Mouse (Mus musculus) MEL (cell line): ENCODE measurements around the gene Gtf2h3. TPM values are rescaled to one million over a fixed set of nuclear protein-coding genes. Genes with fewer than 3 reads are reported as not detected.

Source experiments
- DNase-seq: peaks from one replicate; pipeline ENCODE4 v3.0.0; 2011; ENCODE audit warnings: low read depth, low spot score
- H3K27ac ChIP-seq: 2 replicates; pipeline ENCODE4 v1.5.1; 2012; ENCODE audit warnings: low read depth, mild to moderate bottlenecking, control low read depth, low read length, moderate library complexity; ENCODE audit not compliant: control insufficient read depth
- H3K27me3 ChIP-seq, 2 experiments: fragments of 150-350 bp in 1 of 2; sonication (generic) in 1 of 2; 2 replicates each; pipeline ENCODE4 v1.6.1; 2012; ENCODE audit warnings: low read length in 2 of 2, mild to moderate bottlenecking in 2 of 2, improper control_type of control experiment in 1 of 2, moderate library complexity in 1 of 2; ENCODE audit not compliant: insufficient read depth in 2 of 2, control insufficient read depth in 1 of 2
- H3K36me3 ChIP-seq, 2 experiments: 2 replicates each; pipeline ENCODE4 v1.6.1; 2012 to 2014; ENCODE audit warnings: low read length in 2 of 2, improper control_type of control experiment in 1 of 2, inconsistent platforms in 1 of 2, mild to moderate bottlenecking in 1 of 2; ENCODE audit not compliant: insufficient read depth in 2 of 2, control insufficient read depth in 1 of 2
- H3K4me1 ChIP-seq, 2 experiments: fragments of 150-350 bp in 1 of 2; sonication (generic) in 1 of 2; 2 replicates each; pipeline ENCODE4 v1.6.1; 2012; ENCODE audit warnings: low read length in 2 of 2, improper control_type of control experiment in 1 of 2, mild to moderate bottlenecking in 1 of 2; ENCODE audit not compliant: insufficient read depth in 2 of 2, control insufficient read depth in 1 of 2
- H3K4me3 ChIP-seq, 2 experiments: fragments of 150-350 bp in 1 of 2; sonication (generic) in 1 of 2; 2 replicates each; pipeline ENCODE4 v1.5.1; 2012; ENCODE audit warnings: low read depth in 2 of 2, low read length in 2 of 2, mild to moderate bottlenecking in 2 of 2, moderate library complexity in 2 of 2, control low read depth in 1 of 2, improper control_type of control experiment in 1 of 2; ENCODE audit not compliant: control insufficient read depth in 1 of 2, insufficient read depth in 1 of 2
- H3K79me2 ChIP-seq: 2 replicates; pipeline ENCODE4 v1.6.1; 2012; ENCODE audit warnings: mild to moderate bottlenecking, low read length, moderate library complexity; ENCODE audit not compliant: control insufficient read depth, poor library complexity, insufficient read depth
- H3K9ac ChIP-seq: 2 replicates; pipeline ENCODE4 v1.6.1; 2012; ENCODE audit warnings: low read depth, mild to moderate bottlenecking, control low read depth, low read length, moderate library complexity; ENCODE audit not compliant: control insufficient read depth, poor library complexity, severe bottlenecking
- H3K9me3 ChIP-seq: fragments of 150-350 bp; sonication (generic); replicated peaks from 2 replicates; pipeline ENCODE4 v1.6.1; 2012; ENCODE audit warnings: mild to moderate bottlenecking, low read length, improper control_type of control experiment, moderate library complexity; ENCODE audit not compliant: insufficient read depth
- BHLHE40 ChIP-seq: IDR thresholded peaks from 2 replicates; pipeline ENCODE4 v1.6.1; 2012; ENCODE audit warnings: low read depth, mild to moderate bottlenecking, inconsistent platforms, low read length, improper control_type of control experiment, borderline replicate concordance
- CHD1 ChIP-seq: IDR thresholded peaks from 2 replicates; pipeline ENCODE4 v1.6.1; 2012; ENCODE audit warnings: low read depth, mild to moderate bottlenecking, inconsistent platforms, low read length, improper control_type of control experiment
- CHD2 ChIP-seq: IDR thresholded peaks from 2 replicates; pipeline ENCODE4 v1.6.1; 2011; ENCODE audit warnings: low read length, improper control_type of control experiment
- ELF1 ChIP-seq: IDR thresholded peaks from 2 replicates; pipeline ENCODE4 v1.6.1; 2014; ENCODE audit warnings: low read depth, mild to moderate bottlenecking, inconsistent platforms, low read length, improper control_type of control experiment, moderate library complexity
- EP300 ChIP-seq, 2 experiments: IDR thresholded peaks; 2 replicates each; pipeline ENCODE4 v1.6.1; 2011; ENCODE audit warnings: improper control_type of control experiment in 2 of 2, low read length in 2 of 2, low read depth in 1 of 2, mild to moderate bottlenecking in 1 of 2
- ETS1 ChIP-seq: IDR thresholded peaks from 2 replicates; pipeline ENCODE4 v1.6.1; 2012; ENCODE audit warnings: low read depth, mild to moderate bottlenecking, inconsistent platforms, low read length, improper control_type of control experiment, moderate library complexity
- GABPA ChIP-seq: IDR thresholded peaks from 2 replicates; pipeline ENCODE4 v1.6.1; 2012; ENCODE audit warnings: low read depth, mild to moderate bottlenecking, inconsistent platforms, low read length, improper control_type of control experiment, moderate library complexity
- HCFC1 ChIP-seq: IDR thresholded peaks from 2 replicates; pipeline ENCODE4 v1.6.1; 2012; ENCODE audit warnings: low read depth, mild to moderate bottlenecking, inconsistent platforms, low read length, improper control_type of control experiment, moderate library complexity
- JUND ChIP-seq: IDR thresholded peaks from 2 replicates; pipeline ENCODE4 v1.6.1; 2011; ENCODE audit warnings: low read depth, mild to moderate bottlenecking, improper control_type of control experiment, low read length
- KAT2A ChIP-seq: conservative IDR thresholded peaks from 2 replicates; pipeline ENCODE4 v1.6.1; 2012; ENCODE audit warnings: low read depth, low read length, improper control_type of control experiment, inconsistent platforms
- MAFK ChIP-seq: IDR thresholded peaks from 2 replicates; pipeline ENCODE4 v1.6.1; 2011; ENCODE audit warnings: low read depth, mild to moderate bottlenecking, low read length, improper control_type of control experiment, borderline replicate concordance
- MAX ChIP-seq: IDR thresholded peaks from 2 replicates; pipeline ENCODE4 v1.6.1; 2011; ENCODE audit warnings: low read length, improper control_type of control experiment
- MAZ ChIP-seq: IDR thresholded peaks from 2 replicates; pipeline ENCODE4 v1.6.1; 2012; ENCODE audit warnings: low read depth, mild to moderate bottlenecking, inconsistent platforms, low read length, improper control_type of control experiment
- MEF2A ChIP-seq: IDR thresholded peaks from 2 replicates; pipeline ENCODE4 v1.6.1; 2014; ENCODE audit warnings: low read depth, mild to moderate bottlenecking, inconsistent platforms, low read length, improper control_type of control experiment; ENCODE audit not compliant: poor library complexity, insufficient replicate concordance, severe bottlenecking; ENCODE audit errors: extremely low read depth
- MXI1 ChIP-seq: IDR thresholded peaks from 2 replicates; pipeline ENCODE4 v1.6.1; 2011; ENCODE audit warnings: mild to moderate bottlenecking, low read depth, low read length, improper control_type of control experiment
- MYB ChIP-seq: IDR thresholded peaks from 2 replicates; pipeline ENCODE4 v1.6.1; 2011; ENCODE audit warnings: mild to moderate bottlenecking, low read depth, low read length, improper control_type of control experiment
- MYC ChIP-seq: IDR thresholded peaks from 2 replicates; pipeline ENCODE4 v1.6.1; 2011; ENCODE audit warnings: low read depth, mild to moderate bottlenecking, low read length, improper control_type of control experiment, moderate library complexity
- POLR2A ChIP-seq, 2 experiments: IDR thresholded peaks; 2 replicates each; pipeline ENCODE4 v1.6.1; 2011 to 2012; ENCODE audit warnings: low read length in 2 of 2, mild to moderate bottlenecking in 2 of 2, control low read depth in 1 of 2, improper control_type of control experiment in 1 of 2, low read depth in 1 of 2, moderate library complexity in 1 of 2; ENCODE audit not compliant: control insufficient read depth in 1 of 2, insufficient read depth in 1 of 2, poor library complexity in 1 of 2
- POLR2AphosphoS5 ChIP-seq: IDR thresholded peaks from 2 replicates; pipeline ENCODE4 v1.6.1; 2012; ENCODE audit warnings: low read depth, borderline replicate concordance, mild to moderate bottlenecking, inconsistent platforms, low read length, moderate library complexity, mixed read lengths
- RCOR1 ChIP-seq: IDR thresholded peaks from 2 replicates; pipeline ENCODE4 v1.6.1; 2012; ENCODE audit warnings: low read depth, mild to moderate bottlenecking, inconsistent platforms, low read length, improper control_type of control experiment
- SIN3A ChIP-seq: IDR thresholded peaks from 2 replicates; pipeline ENCODE4 v1.6.1; 2012; ENCODE audit warnings: low read length, improper control_type of control experiment, inconsistent platforms
- TBP ChIP-seq: IDR thresholded peaks from 2 replicates; pipeline ENCODE4 v1.8.0; 2011; ENCODE audit warnings: low read depth, low read length, improper control_type of control experiment
- TCF12 ChIP-seq: IDR thresholded peaks from 2 replicates; pipeline ENCODE4 v1.6.1; 2014; ENCODE audit warnings: low read depth, mild to moderate bottlenecking, inconsistent platforms, low read length, improper control_type of control experiment, moderate library complexity
- UBTF ChIP-seq: IDR thresholded peaks from 2 replicates; pipeline ENCODE4 v1.6.1; 2012; ENCODE audit warnings: low read depth, mild to moderate bottlenecking, inconsistent platforms, low read length, improper control_type of control experiment, moderate library complexity, borderline replicate concordance; ENCODE audit not compliant: insufficient read depth
- USF2 ChIP-seq, 2 experiments: IDR thresholded peaks; 2 replicates each; pipeline ENCODE4 v1.6.1; 2011 to 2012; ENCODE audit warnings: improper control_type of control experiment in 2 of 2, low read length in 2 of 2, borderline replicate concordance in 1 of 2, inconsistent platforms in 1 of 2, low read depth in 1 of 2, mild to moderate bottlenecking in 1 of 2; ENCODE audit not compliant: insufficient read depth in 1 of 2
- ZC3H11A ChIP-seq: IDR thresholded peaks from 2 replicates; pipeline ENCODE4 v1.6.1; 2012; ENCODE audit warnings: low read depth, mild to moderate bottlenecking, inconsistent platforms, low read length, improper control_type of control experiment
- ZKSCAN1 ChIP-seq: IDR thresholded peaks from 2 replicates; pipeline ENCODE4 v1.6.1; 2012; ENCODE audit warnings: low read depth, mild to moderate bottlenecking, inconsistent platforms, low read length, improper control_type of control experiment, moderate library complexity
- ZMIZ1 ChIP-seq: IDR thresholded peaks from 2 replicates; pipeline ENCODE4 v1.6.1; 2012; ENCODE audit warnings: low read depth, mild to moderate bottlenecking, inconsistent platforms, low read length, improper control_type of control experiment, moderate library complexity
- polyA plus RNA-seq, 2 experiments: library from polyadenylated mRNA; stranded (reverse) in 1 of 2; unstranded in 1 of 2; fragments of >175 nt in 1 of 2; fragments of >200 nt in 1 of 2; gene quantifications; 2 replicates each; pipeline versions ENCODE4 v1.2.1 to v1.2.4; 2012; ENCODE audit warnings: low replicate concordance in 2 of 2, low read depth in 1 of 2; ENCODE audit not compliant: insufficient read length in 2 of 2, insufficient read depth in 1 of 2, missing spikeins in 1 of 2
- total RNA-seq: library from RNA; depleted of rRNA; stranded (reverse); fragments of 300-350 nt; gene quantifications from 2 replicates; pipeline ENCODE4 v1.2.3, GENCODE M21; 2012

The Gtf2h3 gene
- total and polyA plus RNA-seq, 3 experiments = 86.1 to 116 TPM; not detected in 1

DNA sequence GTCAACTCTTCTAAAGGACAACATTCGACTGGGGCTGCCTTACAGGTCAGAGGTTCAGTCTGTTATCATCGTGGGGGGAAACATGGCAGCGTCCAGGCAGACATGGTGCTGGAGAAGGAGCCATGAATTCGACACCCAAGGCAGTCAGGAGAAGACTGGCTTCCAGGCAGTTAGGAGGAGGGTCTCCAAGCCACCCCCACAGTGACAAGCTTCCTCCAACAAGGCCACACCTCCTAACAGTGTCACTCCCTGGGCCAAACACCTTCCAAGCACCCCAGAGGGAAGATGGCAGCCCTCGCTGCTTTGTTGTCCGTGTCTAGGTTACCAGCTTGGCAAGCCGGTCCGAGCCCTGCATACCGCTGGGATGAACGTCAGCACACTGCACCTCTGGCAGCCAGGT, 39.8 kb downstream of the Gtf2h3 start:
- TF ChIP-seq POLR2A (IDR thresholded peaks at IDR 0.05; ENCODE audit: control insufficient read depth in 1 of 2, insufficient read depth in 1 of 2, low read depth in 1 of 2, low read length in 2 of 2, poor library complexity in 1 of 2) = no peak
- no peak for TF ChIP-seq CHD2
- TF ChIP-seq HCFC1 = no peak
- no peak for TF ChIP-seq TBP
- no peak for TF ChIP-seq MAFK
- no peak for TF ChIP-seq SIN3A
- TF ChIP-seq MXI1 = no peak
- no peak for TF ChIP-seq MEF2A
- TF ChIP-seq ETS1 = no peak
- no peak for TF ChIP-seq TCF12
- no peak for TF ChIP-seq GABPA
- TF ChIP-seq UBTF = no peak
- no peak for TF ChIP-seq POLR2AphosphoS5
- TF ChIP-seq, all 39 proteins: peak for 0
- H3K4me1 ChIP-seq = no peaks in the 10 kb centered on the region
- no peak overlapping the region for H3K9ac ChIP-seq
- H3K36me3 ChIP-seq = no peaks in the 10 kb centered on the region
- H3K9me3 ChIP-seq = no peaks in the 10 kb centered on the region
- no peaks in the 10 kb centered on the region for H3K27me3 ChIP-seq
- no peak overlapping the region for H3K4me3 ChIP-seq
- H3K79me2 ChIP-seq = no peaks in the 10 kb centered on the region
- no peak for DNase-seq
- no peak overlapping the region for H3K27ac ChIP-seq

DNA sequence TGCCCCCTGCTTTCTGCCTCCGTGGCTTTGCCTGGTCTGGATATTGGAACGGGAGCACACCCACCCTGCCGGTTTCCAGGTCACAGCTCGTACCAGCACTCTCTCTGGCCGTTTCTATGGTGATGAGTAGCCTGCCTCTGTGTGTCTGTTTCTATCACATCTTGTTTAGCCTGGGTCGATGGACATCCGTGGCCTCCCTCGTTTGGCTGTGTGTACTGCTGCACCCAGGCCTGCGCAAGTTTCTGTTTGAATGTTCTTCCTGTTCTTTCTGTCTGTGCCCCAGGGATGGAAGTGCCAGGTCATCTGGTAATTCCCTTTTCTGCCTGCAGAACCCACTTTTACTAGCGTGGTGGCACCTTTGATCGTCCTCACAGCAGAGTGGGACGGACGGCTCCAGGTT, 42.4 kb downstream of the Gtf2h3 start:
- Histone ChIP-seq H3K27me3 (no peaks in the 10 kb centered on the region), H3K9ac (no peak overlapping the region), H3K9me3 (no peaks in the 10 kb centered on the region), H3K36me3 (no peaks in the 10 kb centered on the region)
- no peak for DNase-seq
- no peak for TF ChIP-seq MYB
- no peak for TF ChIP-seq TBP
- TF ChIP-seq ZKSCAN1 = no peak
- no peak for TF ChIP-seq SIN3A
- TF ChIP-seq RCOR1 = no peak
- TF ChIP-seq KAT2A = no peak
- TF ChIP-seq BHLHE40 = no peak
- TF ChIP-seq HCFC1 = no peak
- TF ChIP-seq EP300 (IDR thresholded peaks at IDR 0.05; ENCODE audit: low read depth in 1 of 2, low read length in 2 of 2) = no peak
- no peak for TF ChIP-seq JUND
- no peak for TF ChIP-seq ZC3H11A
- no peak for TF ChIP-seq MAX
- TF ChIP-seq ELF1 = no peak
- TF ChIP-seq ZMIZ1 = no peak
- no peak for TF ChIP-seq UBTF
- no peak for TF ChIP-seq MYC
- no peak for TF ChIP-seq USF2 (IDR thresholded peaks at IDR 0.05; ENCODE audit: borderline replicate concordance in 1 of 2, insufficient read depth in 1 of 2, low read depth in 1 of 2, low read length in 2 of 2)
- TF ChIP-seq MAZ = no peak
- no peak for TF ChIP-seq ETS1
- TF ChIP-seq CHD1 = no peak
- TF ChIP-seq, all 39 proteins: peak for 0
- H3K27ac ChIP-seq = no peak overlapping the region
- H3K4me1 ChIP-seq = no peaks in the 10 kb centered on the region
- H3K79me2 ChIP-seq = no peaks in the 10 kb centered on the region
- no peak overlapping the region for H3K4me3 ChIP-seq
